Mouse (Mus musculus): Measurements from ENCODE around the gene Wnk2. TPM values are rescaled to one million over a fixed set of nuclear protein-coding genes. Genes with fewer than 3 reads are reported as not detected.

The Wnk2 gene
- polyA plus RNA-seq, 1 experiment from 2014 or later, result 1.4 TPM

- H3K4me3 ChIP-seq, result peak overlapping the region; percentile 91
- H3K4me2 ChIP-seq, result peak overlapping the region; percentile 99
- peak overlapping the region; percentile 92 for H3K27ac ChIP-seq
- H3K4me1 ChIP-seq (replicated peaks), result peaks cover 66% of the 10 kb centered on the region
- WGBS, result 27% methylated on average over 15 of the region's 15 CpGs
- no peaks in the 10 kb centered on the region for H3K36me3 ChIP-seq
- no peaks in the 10 kb centered on the region for H3K9me3 ChIP-seq (replicated peaks)
- H3K27me3 ChIP-seq, result no peaks in the 10 kb centered on the region
- H3K9ac ChIP-seq, result peak overlapping the region; percentile 87
- ATAC-seq (replicated peaks; ENCODE audit: insufficient number of reproducible peaks, insufficient read depth, low FRiP score, low read depth), result peak; percentile 0; the same call in 1 of the 2 replicates
Measured at GRCm38 (mm10) chr13:49188219-49188965, 40.6 kb upstream of the Wnk2 start.

- no peaks in the 10 kb centered on the region for H3K9me3 ChIP-seq (replicated peaks)
- under 1% methylated on average over 69 of the region's 87 CpGs for WGBS
- ATAC-seq (replicated peaks; ENCODE audit: insufficient number of reproducible peaks, insufficient read depth, low FRiP score, low read depth), result peak; percentile 90
Measured at GRCm38 (mm10) chr13:49187288-49188218, 39.7 kb upstream of the Wnk2 start, which contains the start of gene Ninj1. Gene Ninj1 (plus strand): TSS chr13:49187485.

GRCm38 (mm10) chr13:49186798-49187287 lies 39.0 kb upstream of the Wnk2 start:
- ATAC-seq (replicated peaks; ENCODE audit: insufficient number of reproducible peaks, insufficient read depth, low FRiP score, low read depth), result peak; percentile 0; the same call in 1 of the 2 replicates
- 18% methylated on average over 11 of the region's 11 CpGs for WGBS
- H3K27ac ChIP-seq, result peak overlapping the region; percentile 92
- no peaks in the 10 kb centered on the region for H3K27me3 ChIP-seq
- no peaks in the 10 kb centered on the region for H3K9me3 ChIP-seq (replicated peaks)
- peak overlapping the region; percentile 46 for H3K9ac ChIP-seq
- H3K4me1 ChIP-seq (replicated peaks), result peaks cover 69% of the 10 kb centered on the region
- H3K4me3 ChIP-seq, result peak overlapping the region; percentile 91
- H3K4me2 ChIP-seq, result peak overlapping the region; percentile 99; the same call in 1 of the 2 replicates
- no peaks in the 10 kb centered on the region for H3K36me3 ChIP-seq

More at GRCm38 (mm10) chr13:49187288-49188218, 39.7 kb upstream of the Wnk2 start, which contains the start of gene Ninj1:
- H3K9ac ChIP-seq, result peak within 1 kb of the TSS; percentile 87
- no peaks in the 10 kb centered on the region for H3K27me3 ChIP-seq
- H3K4me1 ChIP-seq (replicated peaks), result peaks cover 72% of the 10 kb centered on the region
- H3K4me2 ChIP-seq, result peak within 1 kb of the TSS; percentile 99
- peak within 1 kb of the TSS; percentile 91 for H3K4me3 ChIP-seq
- H3K36me3 ChIP-seq, result no peaks in the 10 kb centered on the region
- H3K27ac ChIP-seq, result peak within 1 kb of the TSS; percentile 92

GRCm38 (mm10) chr13:49183646-49184045 lies 35.8 kb upstream of the Wnk2 start:
- Histone ChIP-seq H3K9ac (no peak overlapping the region), H3K4me3 (no peak overlapping the region), H3K27ac (0 out of 2 replicates have a peak overlapping the region, but pooled peaks have one; percentile 0), H3K27me3 (no peaks in the 10 kb centered on the region), H3K36me3 (no peaks in the 10 kb centered on the region), H3K4me1 (replicated peaks) (peaks cover 57% of the 10 kb centered on the region), H3K9me3 (replicated peaks) (no peaks in the 10 kb centered on the region), H3K4me2 (no peak overlapping the region)
- WGBS, result 44% methylated on average over 5 of the region's 5 CpGs
- ATAC-seq (replicated peaks; ENCODE audit: insufficient number of reproducible peaks, insufficient read depth, low FRiP score, low read depth), result no peak

GRCm38 (mm10) chr13:49183161-49183560 lies 35.3 kb upstream of the Wnk2 start:
- no peak overlapping the region for H3K9ac ChIP-seq
- no peak overlapping the region for H3K4me3 ChIP-seq
- H3K9me3 ChIP-seq (replicated peaks), result no peaks in the 10 kb centered on the region
- WGBS, result 41% methylated on average over 5 of the region's 5 CpGs
- H3K27me3 ChIP-seq, result no peaks in the 10 kb centered on the region
- H3K36me3 ChIP-seq, result no peaks in the 10 kb centered on the region
- no peak overlapping the region for H3K4me2 ChIP-seq
- H3K4me1 ChIP-seq (replicated peaks), result peaks cover 57% of the 10 kb centered on the region
- 0 out of 2 replicates have a peak overlapping the region, but pooled peaks have one; percentile 0 for H3K27ac ChIP-seq
- ATAC-seq (replicated peaks; ENCODE audit: insufficient number of reproducible peaks, insufficient read depth, low FRiP score, low read depth), result no peak

DNA sequence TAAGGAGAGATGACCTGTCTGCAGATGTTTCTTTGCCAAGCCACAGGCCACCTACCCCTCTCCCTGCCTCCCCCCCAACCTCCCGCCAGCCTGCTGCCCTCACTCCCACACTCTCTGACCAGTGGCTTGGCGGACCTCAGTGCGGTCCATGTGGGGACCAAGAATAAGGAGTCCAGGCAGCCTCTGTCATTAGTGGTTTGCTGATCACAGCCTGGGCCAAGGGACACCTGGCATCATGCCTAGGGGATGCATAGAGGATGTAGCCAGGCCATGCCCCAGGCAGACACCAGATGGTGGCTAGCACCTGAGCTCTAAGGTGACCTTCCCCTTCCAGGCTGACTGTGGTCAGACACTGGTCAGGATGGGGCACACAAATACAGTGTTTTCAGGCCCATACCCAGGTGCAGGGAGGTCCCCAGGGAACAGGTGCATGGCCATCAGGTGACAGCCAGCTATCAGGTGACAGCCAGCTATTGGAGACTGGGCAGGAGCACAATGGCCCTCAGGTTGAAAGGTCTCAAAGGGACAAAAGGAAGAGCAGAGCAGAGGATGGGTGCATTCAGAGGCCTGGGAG lies 33.7 kb upstream of the Wnk2 start:
- ATAC-seq (replicated peaks; ENCODE audit: insufficient number of reproducible peaks, insufficient read depth, low FRiP score, low read depth), result no peak
- no peaks in the 10 kb centered on the region for H3K36me3 ChIP-seq
- H3K9ac ChIP-seq, result no peak overlapping the region; the same call in 1 of the 2 replicates
- WGBS, result 77% methylated on average over 3 of the region's 3 CpGs
- H3K9me3 ChIP-seq (replicated peaks), result no peaks in the 10 kb centered on the region
- H3K4me2 ChIP-seq, result no peak overlapping the region
- H3K4me3 ChIP-seq, result no peak overlapping the region
- no peak overlapping the region for H3K27ac ChIP-seq
- no peaks in the 10 kb centered on the region for H3K27me3 ChIP-seq
- H3K4me1 ChIP-seq (replicated peaks), result peaks cover 43% of the 10 kb centered on the region

GRCm38 (mm10) chr13:49180691-49181090 lies 32.9 kb upstream of the Wnk2 start:
- Histone ChIP-seq H3K4me2 (no peak overlapping the region), H3K27me3 (no peaks in the 10 kb centered on the region), H3K36me3 (no peaks in the 10 kb centered on the region), H3K27ac (no peak overlapping the region), H3K9me3 (replicated peaks) (no peaks in the 10 kb centered on the region), H3K4me1 (replicated peaks) (peaks cover 42% of the 10 kb centered on the region), H3K9ac (no peak overlapping the region), H3K4me3 (no peak overlapping the region)
- no peak for ATAC-seq (replicated peaks; ENCODE audit: insufficient number of reproducible peaks, insufficient read depth, low FRiP score, low read depth)
- WGBS, result 60% methylated on average over 1 of the region's 1 CpGs

GRCm38 (mm10) chr13:49180274-49180673 lies 32.5 kb upstream of the Wnk2 start:
- Histone ChIP-seq H3K4me2 (no peak overlapping the region), H3K4me3 (no peak overlapping the region), H3K9me3 (replicated peaks) (no peaks in the 10 kb centered on the region), H3K27me3 (no peaks in the 10 kb centered on the region), H3K9ac (no peak overlapping the region), H3K27ac (no peak overlapping the region), H3K4me1 (replicated peaks) (peaks cover 42% of the 10 kb centered on the region), H3K36me3 (no peaks in the 10 kb centered on the region)
- 80% methylated on average over 5 of the region's 5 CpGs for WGBS
- ATAC-seq (replicated peaks; ENCODE audit: insufficient number of reproducible peaks, insufficient read depth, low FRiP score, low read depth), result no peak

DNA sequence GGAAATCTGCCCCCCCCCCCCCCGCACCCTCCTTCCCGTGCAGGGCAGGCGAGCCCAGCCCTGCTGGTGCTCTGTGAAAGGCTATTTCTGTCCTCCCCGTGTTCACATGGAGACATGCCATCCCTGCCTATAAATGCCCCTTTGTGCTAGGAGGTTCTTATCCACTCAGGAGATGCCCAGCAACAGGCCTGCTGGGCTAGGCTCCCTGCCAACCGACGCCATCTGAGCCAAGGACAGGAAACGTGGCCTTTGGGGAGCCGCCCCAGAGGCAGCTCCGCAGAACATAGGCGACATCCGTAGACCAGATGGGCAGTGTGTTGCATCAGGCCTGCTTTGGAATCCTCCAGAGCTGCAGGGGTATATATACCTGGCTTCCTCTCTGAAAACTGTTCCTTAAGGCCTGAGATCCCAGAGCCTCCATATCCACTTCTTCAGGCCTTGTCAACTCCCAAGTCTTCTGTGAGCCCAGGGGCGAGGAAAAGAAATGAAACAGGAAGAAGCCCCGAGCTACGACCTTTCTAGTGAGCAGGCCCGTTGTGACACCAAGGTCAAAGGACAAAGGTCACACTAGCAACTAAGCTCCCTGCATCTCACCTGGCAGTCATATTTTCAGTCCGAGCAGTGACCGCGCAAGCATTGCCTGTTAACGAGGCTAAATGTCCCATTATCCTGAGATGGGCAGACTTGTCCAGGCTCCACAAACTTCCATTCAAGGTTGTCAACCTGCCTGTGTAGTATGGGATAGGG lies 31.2 kb upstream of the Wnk2 start:
- peaks cover 42% of the 10 kb centered on the region for H3K4me1 ChIP-seq (replicated peaks)
- no peaks in the 10 kb centered on the region for H3K9me3 ChIP-seq (replicated peaks)
- no peak overlapping the region for H3K9ac ChIP-seq
- 49% methylated on average over 19 of the region's 19 CpGs for WGBS
- H3K36me3 ChIP-seq, result no peaks in the 10 kb centered on the region
- peak; percentile 90 for ATAC-seq (replicated peaks; ENCODE audit: insufficient number of reproducible peaks, insufficient read depth, low FRiP score, low read depth)
- H3K27me3 ChIP-seq, result no peaks in the 10 kb centered on the region
- H3K4me3 ChIP-seq, result no peak overlapping the region
- H3K27ac ChIP-seq, result peak overlapping the region; percentile 90
- 0 out of 2 replicates have a peak overlapping the region, but pooled peaks have one; percentile 15 for H3K4me2 ChIP-seq

- no peak for ATAC-seq (replicated peaks; ENCODE audit: insufficient number of reproducible peaks, insufficient read depth, low FRiP score, low read depth)
- 69% methylated on average over 10 of the region's 10 CpGs for WGBS
- no peak overlapping the region for H3K4me2 ChIP-seq
- H3K9ac ChIP-seq, result no peak overlapping the region
- H3K4me3 ChIP-seq, result no peak overlapping the region
- H3K4me1 ChIP-seq (replicated peaks), result peaks cover 29% of the 10 kb centered on the region
- H3K36me3 ChIP-seq, result no peaks in the 10 kb centered on the region
- no peaks in the 10 kb centered on the region for H3K27me3 ChIP-seq
- H3K9me3 ChIP-seq (replicated peaks), result no peaks in the 10 kb centered on the region
- H3K27ac ChIP-seq, result no peak overlapping the region
Measured at GRCm38 (mm10) chr13:49175509-49175908, 27.7 kb upstream of the Wnk2 start.

Data from heart, embryonic 15.5 days (tissue).